Mouse (Mus musculus): ENCODE data around the gene Ankrd55. TPM values are rescaled to one million over a fixed set of nuclear protein-coding genes. Genes with fewer than 3 reads are reported as not detected.

Ankrd55 gene
- polyA plus RNA-seq, 1 experiment from 2014 or later = 0.08 TPM

- Histone ChIP-seq H3K36me3 (ENCODE audit: control insufficient read depth, insufficient read depth, low read length) (no peaks in the 10 kb centered on the region), H3K27ac (replicated peaks) (no peak overlapping the region), H3K27me3 (ENCODE audit: control insufficient read depth, insufficient read depth, low read length) (no peaks in the 10 kb centered on the region), H3K4me3 (ENCODE audit: low read depth, low read length) (no peak overlapping the region), H3K9me3 (ENCODE audit: control insufficient read depth, low read length) (no peaks in the 10 kb centered on the region), H3K9ac (ENCODE audit: low read length) (no peak overlapping the region), H3K4me1 (replicated peaks; ENCODE audit: control insufficient read depth, insufficient read depth) (no peaks in the 10 kb centered on the region), H3K4me2 (replicated peaks; ENCODE audit: low read depth) (no peak overlapping the region)
- DNase-seq (ENCODE audit: low spot score) (no peak), ATAC-seq (ENCODE audit: low FRiP score, low TSS enrichment) (no peak)
- 71% methylated on average over 2 of the region's 2 CpGs for WGBS
- no peak for TF ChIP-seq CTCF (IDR thresholded peaks at IDR 0.05; ENCODE audit: low read depth)
- TF ChIP-seq EP300 (optimal IDR thresholded peaks at IDR 0.05) = no peak
These were observed 121.1 kb downstream of the Ankrd55 start for GRCm38 (mm10) chr13:112409331-112409730.

GRCm38 (mm10) chr13:112409851-112410250 lies 121.6 kb downstream of the Ankrd55 start:
- Histone ChIP-seq H3K27ac (replicated peaks) (no peak overlapping the region), H3K36me3 (ENCODE audit: control insufficient read depth, insufficient read depth, low read length) (no peaks in the 10 kb centered on the region), H3K27me3 (ENCODE audit: control insufficient read depth, insufficient read depth, low read length) (no peaks in the 10 kb centered on the region), H3K4me3 (ENCODE audit: low read depth, low read length) (no peak overlapping the region), H3K9ac (ENCODE audit: low read length) (no peak overlapping the region), H3K4me1 (replicated peaks; ENCODE audit: control insufficient read depth, insufficient read depth) (no peaks in the 10 kb centered on the region), H3K9me3 (ENCODE audit: control insufficient read depth, low read length) (no peaks in the 10 kb centered on the region), H3K4me2 (replicated peaks; ENCODE audit: low read depth) (no peak overlapping the region)
- ATAC-seq (ENCODE audit: low FRiP score, low TSS enrichment) (no peak), DNase-seq (ENCODE audit: low spot score) (no peak)
- WGBS = 77% methylated on average over 1 of the region's 1 CpGs
- TF ChIP-seq CTCF (IDR thresholded peaks at IDR 0.05; ENCODE audit: low read depth) (no peak), EP300 (optimal IDR thresholded peaks at IDR 0.05) (no peak)

- H3K36me3 ChIP-seq (ENCODE audit: control insufficient read depth, insufficient read depth, low read length) = no peaks in the 10 kb centered on the region
- H3K4me2 ChIP-seq (replicated peaks; ENCODE audit: low read depth) = no peak overlapping the region
- TF ChIP-seq CTCF (IDR thresholded peaks at IDR 0.05; ENCODE audit: low read depth) (no peak), EP300 (optimal IDR thresholded peaks at IDR 0.05) (no peak)
- no peak overlapping the region for H3K9ac ChIP-seq (ENCODE audit: low read length)
- DNase-seq (ENCODE audit: low spot score) = no peak
- H3K27me3 ChIP-seq (ENCODE audit: control insufficient read depth, insufficient read depth, low read length) = no peaks in the 10 kb centered on the region
- no peak overlapping the region for H3K4me3 ChIP-seq (ENCODE audit: low read depth, low read length)
- no peak for ATAC-seq (ENCODE audit: low FRiP score, low TSS enrichment)
- no peaks in the 10 kb centered on the region for H3K9me3 ChIP-seq (ENCODE audit: control insufficient read depth, low read length)
- 85% methylated on average over 4 of the region's 4 CpGs for WGBS
- H3K27ac ChIP-seq (replicated peaks) = no peak overlapping the region
- H3K4me1 ChIP-seq (replicated peaks; ENCODE audit: control insufficient read depth, insufficient read depth) = no peaks in the 10 kb centered on the region
These were observed 122.2 kb downstream of the Ankrd55 start for GRCm38 (mm10) chr13:112410461-112410860.

GRCm38 (mm10) chr13:112411216-112411822 lies 123.1 kb downstream of the Ankrd55 start:
- 44% methylated on average over 5 of the region's 5 CpGs for WGBS
- H3K4me3 ChIP-seq (ENCODE audit: low read depth, low read length) = no peak overlapping the region
- H3K27ac ChIP-seq (replicated peaks) = no peak overlapping the region
- no peaks in the 10 kb centered on the region for H3K27me3 ChIP-seq (ENCODE audit: control insufficient read depth, insufficient read depth, low read length)
- H3K9ac ChIP-seq (ENCODE audit: low read length) = no peak overlapping the region
- H3K4me2 ChIP-seq (replicated peaks; ENCODE audit: low read depth) = no peak overlapping the region
- H3K36me3 ChIP-seq (ENCODE audit: control insufficient read depth, insufficient read depth, low read length) = no peaks in the 10 kb centered on the region
- TF ChIP-seq EP300 (optimal IDR thresholded peaks at IDR 0.05) (no peak), CTCF (IDR thresholded peaks at IDR 0.05; ENCODE audit: low read depth) (no peak)
- H3K4me1 ChIP-seq (replicated peaks; ENCODE audit: control insufficient read depth, insufficient read depth) = no peaks in the 10 kb centered on the region; the same call in 1 of the 2 replicates
- DNase-seq (ENCODE audit: low spot score) (no peak), ATAC-seq (ENCODE audit: low FRiP score, low TSS enrichment) (peak; percentile 63; the same call in 1 of the 2 replicates)
- H3K9me3 ChIP-seq (ENCODE audit: control insufficient read depth, low read length) = no peaks in the 10 kb centered on the region

- H3K4me1 ChIP-seq (replicated peaks; ENCODE audit: control insufficient read depth, insufficient read depth) = no peaks in the 10 kb centered on the region; the same call in 1 of the 2 replicates
- DNase-seq (ENCODE audit: low spot score) (no peak), ATAC-seq (ENCODE audit: low FRiP score, low TSS enrichment) (no peak)
- no peak for TF ChIP-seq CTCF (IDR thresholded peaks at IDR 0.05; ENCODE audit: low read depth)
- TF ChIP-seq EP300 (optimal IDR thresholded peaks at IDR 0.05) = no peak
- no peak overlapping the region for H3K4me3 ChIP-seq (ENCODE audit: low read depth, low read length)
- no peaks in the 10 kb centered on the region for H3K9me3 ChIP-seq (ENCODE audit: control insufficient read depth, low read length)
- H3K4me2 ChIP-seq (replicated peaks; ENCODE audit: low read depth) = no peak overlapping the region
- no peak overlapping the region for H3K9ac ChIP-seq (ENCODE audit: low read length)
- H3K36me3 ChIP-seq (ENCODE audit: control insufficient read depth, insufficient read depth, low read length) = no peaks in the 10 kb centered on the region
- no peaks in the 10 kb centered on the region for H3K27me3 ChIP-seq (ENCODE audit: control insufficient read depth, insufficient read depth, low read length)
- H3K27ac ChIP-seq (replicated peaks) = no peak overlapping the region
- WGBS = 90% methylated on average over 2 of the region's 3 CpGs
These were observed 124.0 kb downstream of the Ankrd55 start for GRCm38 (mm10) chr13:112412251-112412650.

GRCm38 (mm10) chr13:112412824-112413223 lies 124.6 kb downstream of the Ankrd55 start:
- 83% methylated on average over 5 of the region's 5 CpGs for WGBS
- H3K27me3 ChIP-seq (ENCODE audit: control insufficient read depth, insufficient read depth, low read length) = no peaks in the 10 kb centered on the region
- no peaks in the 10 kb centered on the region; the same call in 1 of the 2 replicates for H3K4me1 ChIP-seq (replicated peaks; ENCODE audit: control insufficient read depth, insufficient read depth)
- H3K27ac ChIP-seq (replicated peaks) = no peak overlapping the region
- no peak overlapping the region for H3K9ac ChIP-seq (ENCODE audit: low read length)
- no peaks in the 10 kb centered on the region for H3K36me3 ChIP-seq (ENCODE audit: control insufficient read depth, insufficient read depth, low read length)
- H3K4me3 ChIP-seq (ENCODE audit: low read depth, low read length) = no peak overlapping the region
- ATAC-seq (ENCODE audit: low FRiP score, low TSS enrichment) (no peak), DNase-seq (ENCODE audit: low spot score) (no peak)
- H3K4me2 ChIP-seq (replicated peaks; ENCODE audit: low read depth) = no peak overlapping the region
- TF ChIP-seq CTCF (IDR thresholded peaks at IDR 0.05; ENCODE audit: low read depth) = no peak
- TF ChIP-seq EP300 (optimal IDR thresholded peaks at IDR 0.05) = no peak
- no peaks in the 10 kb centered on the region for H3K9me3 ChIP-seq (ENCODE audit: control insufficient read depth, low read length)
